ENCODE assay signal across 8 mouse cellular contexts in genomic region chr1:34738386-34739067, GRCm38 (mm10).
DNase-seq lines count a peak whose midpoint lies in the region; ATAC-seq and TF ChIP-seq lines count a peak whose summit lies in the region.

No protein-coding gene starts in this region.

- WGBS in forebrain, postnatal 0 days = 56% methylated on average over 14 of the region's 14 CpGs
- WGBS in liver, embryonic 13.5 days (ENCODE audit: insufficient replicate concordance) = 43% methylated on average over 14 of the region's 14 CpGs

- DNase-seq in ovary, adult 18-20 months (ENCODE audit: low spot score) = peak; percentile 12
- no peak for DNase-seq in ovary, postnatal 10 days (ENCODE audit: low spot score)
- peak; percentile 41 for DNase-seq in c-Kit-positive CD71-negative TER-119-negative erythroid progenitor cells, embryonic 14.5 days (ENCODE audit: low read depth)
- peak; percentile 73 for DNase-seq in forebrain, postnatal 0 days
- peak; percentile 81 for DNase-seq in kidney, postnatal 10 days
- DNase-seq in liver, embryonic 13.5 days = peak; percentile 4
- DNase-seq in retina, adult 2 months (ENCODE audit: low read depth, low spot score) = peak; percentile 53
- DNase-seq in thymus, postnatal 25 days = peak; percentile 57

- H3K27ac ChIP-seq in forebrain, postnatal 0 days (ENCODE audit: low read depth, low read length) = no peak overlapping the region
- no peak overlapping the region for H3K27ac ChIP-seq in liver, embryonic 13.5 days

- H3K4me2 ChIP-seq in forebrain, postnatal 0 days (ENCODE audit: low read depth) = no peak overlapping the region
- H3K4me2 ChIP-seq in liver, embryonic 13.5 days = no peak overlapping the region

- H3K9ac ChIP-seq in forebrain, postnatal 0 days = no peak overlapping the region
- H3K9ac ChIP-seq in liver, embryonic 13.5 days = no peak overlapping the region

- no peak overlapping the region for H3K4me3 ChIP-seq in forebrain, postnatal 0 days (ENCODE audit: low read depth, low read length)
- no peak overlapping the region for H3K4me3 ChIP-seq in liver, embryonic 13.5 days (replicated peaks)

- ATAC-seq in forebrain, postnatal 0 days = peak; percentile 65; the same call in 1 of the 2 replicates
- 0 out of 2 replicates have a peak, but pooled peaks have one; percentile 31 for ATAC-seq in liver, embryonic 13.5 days (ENCODE audit: low read depth)

- no peaks in the 10 kb centered on the region for H3K36me3 ChIP-seq in forebrain, postnatal 0 days (ENCODE audit: insufficient read depth)
- no peaks in the 10 kb centered on the region for H3K36me3 ChIP-seq in liver, embryonic 13.5 days

- H3K27me3 ChIP-seq in forebrain, postnatal 0 days (ENCODE audit: insufficient read depth, low read length) = no peaks in the 10 kb centered on the region
- H3K27me3 ChIP-seq in liver, embryonic 13.5 days = no peaks in the 10 kb centered on the region

- H3K4me1 ChIP-seq in forebrain, postnatal 0 days (ENCODE audit: insufficient read depth) = no peaks in the 10 kb centered on the region
- no peaks in the 10 kb centered on the region for H3K4me1 ChIP-seq in liver, embryonic 13.5 days (replicated peaks)

- peak; percentile 78 for TF ChIP-seq CTCF in forebrain, postnatal 0 days (IDR thresholded peaks at IDR 0.05; ENCODE audit: low read depth)

- H3K9me3 ChIP-seq in forebrain, postnatal 0 days (ENCODE audit: low read length) = no peaks in the 10 kb centered on the region
- no peaks in the 10 kb centered on the region for H3K9me3 ChIP-seq in liver, embryonic 13.5 days (replicated peaks)
